In genomic region chr10:80799070-80799566, GRCm38 (mm10) we compare ENCODE assay signal across 8 mouse cellular contexts. TPM values are rescaled to one million over a fixed set of nuclear protein-coding genes. Genes with fewer than 3 reads are reported as not detected.
DNase-seq lines count a peak whose midpoint lies in the region; ATAC-seq and TF ChIP-seq lines count a peak whose summit lies in the region.

No protein-coding gene starts in this region.

- intact Hi-C loops in gastrocnemius, postnatal 36 days (cut with DNase I) = no loop called here

- under 1% methylated on average over 18 of the region's 18 CpGs for WGBS in kidney, adult 2 months
- 4% methylated on average over 18 of the region's 18 CpGs for WGBS in hindbrain, embryonic 12.5 days
- WGBS in midbrain, embryonic 16.5 days = 3% methylated on average over 18 of the region's 18 CpGs

- no peak for TF ChIP-seq CTCF in kidney, adult 2 months (conservative IDR thresholded peaks at IDR 0.05; ENCODE audit: insufficient read depth, insufficient read length, low read depth, low read length)

- peak overlapping the region; percentile 95 for H3K4me2 ChIP-seq in hindbrain, embryonic 12.5 days (replicated peaks)
- peak overlapping the region; percentile 75 for H3K4me2 ChIP-seq in midbrain, embryonic 16.5 days (ENCODE audit: low read length)

- H3K9me3 ChIP-seq in hindbrain, embryonic 12.5 days (replicated peaks) = no peaks in the 10 kb centered on the region
- no peaks in the 10 kb centered on the region for H3K9me3 ChIP-seq in midbrain, embryonic 16.5 days (replicated peaks; ENCODE audit: control insufficient read depth, low read length, poor library complexity, severe bottlenecking)

- ATAC-seq in hindbrain, embryonic 12.5 days (ENCODE audit: low FRiP score) = no peak
- no peak for ATAC-seq in midbrain, embryonic 16.5 days

- H3K27me3 ChIP-seq in kidney, adult 2 months (replicated peaks; ENCODE audit: control insufficient read depth, insufficient read depth, low read length) = no peaks in the 10 kb centered on the region
- H3K27me3 ChIP-seq in hindbrain, embryonic 12.5 days = no peaks in the 10 kb centered on the region
- no peaks in the 10 kb centered on the region for H3K27me3 ChIP-seq in midbrain, embryonic 16.5 days (ENCODE audit: control insufficient read depth, insufficient read depth, low read depth, low read length)

- peaks cover 10% of the 10 kb centered on the region; the same call in 1 of the 2 replicates for H3K4me1 ChIP-seq in kidney, adult 2 months (ENCODE audit: control insufficient read depth, insufficient read depth, low read length)
- peaks cover 28% of the 10 kb centered on the region for H3K4me1 ChIP-seq in hindbrain, embryonic 12.5 days
- peaks cover 21% of the 10 kb centered on the region for H3K4me1 ChIP-seq in midbrain, embryonic 16.5 days (ENCODE audit: control insufficient read depth, insufficient read depth, low read length)

- H3K9ac ChIP-seq in hindbrain, embryonic 12.5 days = peak overlapping the region; percentile 98
- peak overlapping the region; percentile 96 for H3K9ac ChIP-seq in midbrain, embryonic 16.5 days (ENCODE audit: low read depth, low read length)

- peak overlapping the region; percentile 82 for H3K27ac ChIP-seq in kidney, adult 2 months (ENCODE audit: insufficient read depth, low read depth, low read length)
- H3K27ac ChIP-seq in hindbrain, embryonic 12.5 days = peak overlapping the region; percentile 97
- peak overlapping the region; percentile 96 for H3K27ac ChIP-seq in midbrain, embryonic 16.5 days (ENCODE audit: low read length)

- no peak for DNase-seq in kidney, adult 2 months
- no peak for DNase-seq in kidney, postnatal 25 days
- DNase-seq in Muller cell, postnatal 12 days (ENCODE audit: inconsistent ontology term) = peak; percentile 45
- DNase-seq in layer of hippocampus, adult 8-10 months (ENCODE audit: low spot score in 2 of 2) = no peak
- DNase-seq in layer of hippocampus, adult 9-10 months (ENCODE audit: low spot score) = no peak
- no peak for DNase-seq in gastrocnemius, postnatal 36 days

- no peak for TF ChIP-seq POLR2A in kidney, adult 2 months (IDR thresholded peaks at IDR 0.05; ENCODE audit: low read depth, low read length)

- H3K4me3 ChIP-seq in kidney, adult 2 months (ENCODE audit: insufficient read depth, low read depth, low read length) = peak overlapping the region; percentile 69
- H3K4me3 ChIP-seq in hindbrain, embryonic 12.5 days = peak overlapping the region; percentile 89
- peak overlapping the region; percentile 74 for H3K4me3 ChIP-seq in midbrain, embryonic 16.5 days (ENCODE audit: low read depth, low read length)

- H3K36me3 ChIP-seq in kidney, adult 2 months (ENCODE audit: control insufficient read depth, insufficient read depth, low read length) = no peaks in the 10 kb centered on the region
- H3K36me3 ChIP-seq in hindbrain, embryonic 12.5 days = peaks cover 60% of the 10 kb centered on the region
- H3K36me3 ChIP-seq in midbrain, embryonic 16.5 days (ENCODE audit: control insufficient read depth, insufficient read depth, low read length) = peaks cover 20% of the 10 kb centered on the region

RNA-seq across cellular contexts. Expression of gene Plekhj1, which starts 0.7 kb away (rescaled TPM):
- polyA plus RNA-seq in kidney, adult 2 months (2012; rRNA removed) = 36.9 and 39.3 TPM in 2 replicates
- polyA plus RNA-seq in hindbrain, embryonic 12.5 days (2016; fragmentation: Nextera tagmentation; extraction: Ambion mirVana) = 139 TPM in 2 replicates
- 121 and 125 TPM in 2 replicates for polyA plus RNA-seq in midbrain, embryonic 16.5 days (2015; fragmentation: Nextera tagmentation; extraction: Ambion mirVana)
- 10 to 100 TPM; 61.4 to 75.8 (median 70.7) TPM for total RNA-seq in layer of hippocampus, adult 8-10 months (2022)
- total RNA-seq in gastrocnemius, postnatal 36 days (2021) = 10 to 100 TPM; 21.6 to 22.5 TPM

RNA-seq across cellular contexts. Expression of gene Sf3a2, which starts 1.1 kb away (rescaled TPM):
- polyA plus RNA-seq in kidney, adult 2 months (2012; rRNA removed) = 22.6 and 23.1 TPM in 2 replicates
- polyA plus RNA-seq in hindbrain, embryonic 12.5 days (2016; fragmentation: Nextera tagmentation; extraction: Ambion mirVana) = 65.3 and 71.8 TPM in 2 replicates
- polyA plus RNA-seq in midbrain, embryonic 16.5 days (2015; fragmentation: Nextera tagmentation; extraction: Ambion mirVana) = 57.8 and 60.6 TPM in 2 replicates
- 10 to 100 TPM; 43.3 to 60.0 (median 50.2) TPM for total RNA-seq in layer of hippocampus, adult 8-10 months (2022)
- total RNA-seq in gastrocnemius, postnatal 36 days (2021) = 10 to 100 TPM; 23.1 to 29.4 TPM

RNA-seq across cellular contexts. Expression of gene Amh, which starts 5.9 kb away (rescaled TPM):
- polyA plus RNA-seq in kidney, adult 2 months (2012; rRNA removed) = 0.17 and 0.23 TPM in 2 replicates
- polyA plus RNA-seq in hindbrain, embryonic 12.5 days (2016; fragmentation: Nextera tagmentation; extraction: Ambion mirVana) = not detected in 2 replicates
- polyA plus RNA-seq in midbrain, embryonic 16.5 days (2015; fragmentation: Nextera tagmentation; extraction: Ambion mirVana) = not detected in 2 replicates
- 1 to 10 TPM; 2.4 to 4.0 (median 3.0) TPM for total RNA-seq in layer of hippocampus, adult 8-10 months (2022)
- under 1 TPM; 0.25 to 0.41 TPM for total RNA-seq in gastrocnemius, postnatal 36 days (2021)

RNA-seq across cellular contexts. Expression of gene Jsrp1, which starts 14.2 kb away (rescaled TPM):
- polyA plus RNA-seq in kidney, adult 2 months (2012; rRNA removed) = 0.20 and 3.2 TPM in 2 replicates
- polyA plus RNA-seq in hindbrain, embryonic 12.5 days (2016; fragmentation: Nextera tagmentation; extraction: Ambion mirVana) = 0.83 and 1.7 TPM in 2 replicates
- polyA plus RNA-seq in midbrain, embryonic 16.5 days (2015; fragmentation: Nextera tagmentation; extraction: Ambion mirVana) = 0.39 and 0.45 TPM in 2 replicates
- total RNA-seq in layer of hippocampus, adult 8-10 months (2022) = 1 to 10 TPM in 3 of 4 experiments, under 1 TPM in 1; 0.91 to 4.7 (median 2.7) TPM
- 100 to 1,000 TPM; 387 to 405 TPM for total RNA-seq in gastrocnemius, postnatal 36 days (2021)

RNA-seq across cellular contexts. Expression of gene Oaz1, which starts 27.3 kb away (rescaled TPM):
- 1,045 and 1,074 TPM in 2 replicates for polyA plus RNA-seq in kidney, adult 2 months (2012; rRNA removed)
- polyA plus RNA-seq in hindbrain, embryonic 12.5 days (2016; fragmentation: Nextera tagmentation; extraction: Ambion mirVana) = 1,255 and 1,389 TPM in 2 replicates
- 1,102 and 1,149 TPM in 2 replicates for polyA plus RNA-seq in midbrain, embryonic 16.5 days (2015; fragmentation: Nextera tagmentation; extraction: Ambion mirVana)
- 100 to 1,000 TPM; 475 to 520 (median 506) TPM for total RNA-seq in layer of hippocampus, adult 8-10 months (2022)
- 100 to 1,000 TPM; 611 to 682 TPM for total RNA-seq in gastrocnemius, postnatal 36 days (2021)
